Mouse (Mus musculus) hindbrain, embryonic 14.5 days (tissue): ENCODE data around the gene Ikzf3. TPM values are rescaled to one million over a fixed set of nuclear protein-coding genes. Genes with fewer than 3 reads are reported as not detected.
A peak's percentile ranks its signal among the peaks of the same experiment; 100 is the strongest.

Source experiments
- ATAC-seq: fragments of 200-750 bp; cut with Nextera tagmentation; 2 replicates; pipeline ENCODE4 v1.8.0; 2017; ENCODE audit warnings: moderate number of reproducible peaks, mild to moderate bottlenecking, moderate TSS enrichment, moderate library complexity; ENCODE audit not compliant: low FRiP score
- DNase-seq: peaks from one replicate; pipeline ENCODE4 v3.0.0-alpha.2; 2015; ENCODE audit warnings: low spot score
- H3K27ac ChIP-seq: fragments of 300-500 bp; sonication (generic); 2 replicates; pipeline ENCODE4 v1.5.1; 2014; ENCODE audit warnings: mild to moderate bottlenecking, moderate library complexity
- H3K27me3 ChIP-seq: fragments of 300-500 bp; sonication (generic); 2 replicates; pipeline ENCODE4 v1.6.1; 2014; ENCODE audit warnings: mild to moderate bottlenecking, low read length, mixed read lengths; ENCODE audit not compliant: control insufficient read depth, insufficient read depth
- H3K36me3 ChIP-seq: fragments of 300-500 bp; sonication (generic); replicated peaks from 2 replicates; pipeline ENCODE4 v1.6.1; 2014; ENCODE audit not compliant: control insufficient read depth, insufficient read depth
- H3K4me1 ChIP-seq: fragments of 300-500 bp; sonication (generic); replicated peaks from 2 replicates; pipeline ENCODE4 v1.6.1; 2014; ENCODE audit warnings: antibody characterized with exemption, low read length, mixed read lengths; ENCODE audit not compliant: control insufficient read depth, insufficient read depth
- H3K4me2 ChIP-seq: fragments of 300-500 bp; sonication (generic); replicated peaks from 2 replicates; pipeline ENCODE4 v1.6.1; 2014; ENCODE audit warnings: mild to moderate bottlenecking, moderate library complexity
- H3K4me3 ChIP-seq: fragments of 300-500 bp; sonication (generic); replicated peaks from 2 replicates; pipeline ENCODE4 v1.5.1; 2014; ENCODE audit warnings: mild to moderate bottlenecking, low read length
- H3K9ac ChIP-seq: fragments of 300-500 bp; sonication (generic); 2 replicates; pipeline ENCODE4 v1.6.1; 2014
- H3K9me3 ChIP-seq: fragments of 300-500 bp; sonication (generic); 2 replicates; pipeline ENCODE4 v1.6.1; 2016; ENCODE audit warnings: low read length; ENCODE audit not compliant: control insufficient read depth
- WGBS: fragments of 180-500 bp; shearing (Covaris S2); extraction: QIAGEN DNeasy Blood & Tissue Kit; methylation state at CpG from one replicate; pipeline ENCODE4 v1.1.7; 2014; 5-methylcytosine and 5-hydroxymethylcytosine counted together
- polyA plus RNA-seq: library from polyadenylated mRNA; unstranded; fragments of >200 nt; fragmentation: Nextera tagmentation; extraction: Ambion mirVana; gene quantifications from 2 replicates; pipeline ENCODE4 v1.2.1, GENCODE M21; 2014

Ikzf3 gene
- polyA plus RNA-seq = 0.24 and 0.33 TPM in 2 replicates

DNA sequence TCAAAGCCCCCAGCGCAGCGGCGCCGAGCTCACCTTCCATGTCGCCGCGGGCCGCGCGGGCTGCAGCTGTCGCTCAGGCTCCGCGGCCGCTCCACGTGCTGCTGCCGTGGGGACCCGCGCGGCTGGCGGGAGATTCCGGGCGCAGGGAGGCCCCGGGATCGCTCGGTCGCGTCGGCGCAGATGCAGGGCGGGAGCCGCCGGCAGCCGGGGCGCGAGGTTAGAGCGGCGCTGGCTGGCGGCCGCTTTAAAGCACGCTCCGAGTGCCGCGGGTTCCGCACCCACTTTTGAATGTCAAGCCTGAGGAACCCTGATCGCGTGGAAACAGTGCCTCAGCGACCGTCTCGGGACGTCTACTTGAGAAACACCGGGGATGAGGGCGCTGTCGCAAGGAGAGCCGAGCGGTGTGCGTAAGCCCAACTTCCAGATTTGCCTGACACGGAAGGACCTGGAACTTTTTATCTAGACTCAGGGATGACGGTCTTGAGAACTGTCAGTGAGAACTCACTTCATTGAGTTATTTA is at the start of gene Ikzf3:
Gene Ikzf3 (minus strand): TSS at position 321 of the 521 bp plus-strand sequence.
- peaks cover 4% of the 10 kb centered on the region for H3K4me1 ChIP-seq
- peak within 1 kb of the TSS; percentile 47 for H3K9ac ChIP-seq
- peak within 1 kb of the TSS; percentile 39 for H3K4me3 ChIP-seq
- no peaks in the 10 kb centered on the region for H3K36me3 ChIP-seq
- DNase-seq (peak; percentile 36), ATAC-seq (no peak)
- no peaks in the 10 kb centered on the region for H3K9me3 ChIP-seq
- WGBS = 1% methylated on average over 51 of the region's 58 CpGs
- H3K27ac ChIP-seq = no peak within 1 kb of the TSS
- peaks cover 93% of the 10 kb centered on the region for H3K27me3 ChIP-seq
- peak within 1 kb of the TSS; percentile 81 for H3K4me2 ChIP-seq

DNA sequence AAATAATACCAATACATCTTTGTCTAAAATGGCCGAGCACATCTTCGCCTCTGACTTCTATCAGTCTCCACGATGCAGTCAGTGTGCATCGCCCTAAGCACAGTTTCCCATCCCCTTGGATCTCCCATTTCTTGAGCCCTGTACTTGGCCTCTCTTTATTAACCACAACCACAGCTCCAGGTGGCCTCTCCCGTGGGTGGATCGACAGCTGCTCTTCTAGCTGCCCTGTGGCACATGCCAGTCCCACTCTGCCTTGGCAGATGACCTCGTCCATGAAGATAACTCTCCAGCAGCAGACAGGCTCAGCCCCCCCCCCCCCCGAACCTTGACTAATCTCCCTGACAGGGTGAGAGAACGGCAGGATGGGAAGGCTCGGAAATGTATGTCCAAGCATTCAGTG is 49.6 kb upstream of the Ikzf3 start:
- no peak overlapping the region for H3K4me2 ChIP-seq
- WGBS = 79% methylated on average over 10 of the region's 10 CpGs
- no peak overlapping the region for H3K27ac ChIP-seq
- no peak overlapping the region for H3K9ac ChIP-seq
- no peaks in the 10 kb centered on the region for H3K4me1 ChIP-seq
- H3K27me3 ChIP-seq = peaks cover 10% of the 10 kb centered on the region; the same call in 1 of the 2 replicates
- ATAC-seq = no peak
- H3K36me3 ChIP-seq = no peaks in the 10 kb centered on the region
- no peak overlapping the region for H3K4me3 ChIP-seq
- H3K9me3 ChIP-seq = no peaks in the 10 kb centered on the region
- no peak for DNase-seq

DNA sequence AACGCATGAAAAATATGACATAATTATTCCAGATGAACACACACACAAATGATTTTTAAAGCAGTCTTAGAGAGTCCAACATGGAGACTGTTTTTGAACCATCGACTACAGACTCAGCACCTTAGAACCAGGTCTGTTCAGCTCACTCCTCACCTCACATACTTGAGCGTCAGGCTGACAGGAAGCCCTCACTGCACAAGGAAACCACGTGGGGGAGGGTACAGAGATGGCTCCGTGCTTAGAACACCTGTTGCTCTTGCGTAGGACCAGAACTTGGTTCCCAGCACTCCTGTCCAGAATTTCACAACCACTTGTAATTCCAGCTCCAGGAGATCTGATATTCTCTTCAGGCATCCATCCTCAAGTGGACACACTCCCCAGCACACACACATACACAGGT is 49.2 kb upstream of the Ikzf3 start:
- DNase-seq = no peak
- Histone ChIP-seq H3K27ac (no peak overlapping the region), H3K36me3 (no peaks in the 10 kb centered on the region), H3K4me3 (no peak overlapping the region), H3K27me3 (peaks cover 10% of the 10 kb centered on the region; the same call in 1 of the 2 replicates), H3K4me2 (no peak overlapping the region), H3K9me3 (no peaks in the 10 kb centered on the region), H3K4me1 (no peaks in the 10 kb centered on the region), H3K9ac (no peak overlapping the region)
- no peak for ATAC-seq
- 75% methylated on average over 6 of the region's 6 CpGs for WGBS

- no peak for DNase-seq
Measured at GRCm38 (mm10) chr11:98590548-98591445, 45.0 kb upstream of the Ikzf3 start.

GRCm38 (mm10) chr11:98589306-98589705 is 43.5 kb upstream of the Ikzf3 start:
- Histone ChIP-seq H3K4me2 (no peak overlapping the region), H3K9ac (no peak overlapping the region), H3K9me3 (no peaks in the 10 kb centered on the region), H3K4me1 (peaks cover 26% of the 10 kb centered on the region), H3K27ac (no peak overlapping the region), H3K27me3 (0 out of 2 replicates have a peak, but pooled peaks cover 3% of the 10 kb centered on the region), H3K36me3 (no peaks in the 10 kb centered on the region), H3K4me3 (no peak overlapping the region)
- DNase-seq (no peak), ATAC-seq (no peak)
- WGBS = 87% methylated on average over 8 of the region's 8 CpGs

More at GRCm38 (mm10) chr11:98590548-98591445, 45.0 kb upstream of the Ikzf3 start:
- no peaks in the 10 kb centered on the region for H3K9me3 ChIP-seq
- peaks cover 17% of the 10 kb centered on the region for H3K4me1 ChIP-seq
- no peak overlapping the region for H3K27ac ChIP-seq
- H3K27me3 ChIP-seq = 0 out of 2 replicates have a peak, but pooled peaks cover 3% of the 10 kb centered on the region
- no peak overlapping the region for H3K4me3 ChIP-seq
- ATAC-seq = no peak
- no peaks in the 10 kb centered on the region for H3K36me3 ChIP-seq
- no peak overlapping the region for H3K9ac ChIP-seq
- no peak overlapping the region for H3K4me2 ChIP-seq
- 64% methylated on average over 19 of the region's 19 CpGs for WGBS

- WGBS = 59% methylated on average over 6 of the region's 6 CpGs
- peak overlapping the region; percentile 87; the same call in 1 of the 2 replicates for H3K4me2 ChIP-seq
- no peaks in the 10 kb centered on the region for H3K36me3 ChIP-seq
- DNase-seq (no peak), ATAC-seq (no peak)
- no peak overlapping the region for H3K27ac ChIP-seq
- H3K9ac ChIP-seq = no peak overlapping the region
- H3K27me3 ChIP-seq = 0 out of 2 replicates have a peak, but pooled peaks cover 3% of the 10 kb centered on the region
- H3K4me3 ChIP-seq = peak overlapping the region; percentile 23; the same call in 1 of the 2 replicates
- H3K9me3 ChIP-seq = no peaks in the 10 kb centered on the region
- peaks cover 26% of the 10 kb centered on the region for H3K4me1 ChIP-seq
Measured at GRCm38 (mm10) chr11:98588833-98589281, 43.0 kb upstream of the Ikzf3 start.

GRCm38 (mm10) chr11:98587684-98588546 is 42.1 kb upstream of the Ikzf3 start:
- peak overlapping the region; percentile 87 for H3K4me2 ChIP-seq
- peak overlapping the region; percentile 60 for H3K4me3 ChIP-seq
- WGBS = 9% methylated on average over 20 of the region's 20 CpGs
- no peaks in the 10 kb centered on the region for H3K27me3 ChIP-seq
- DNase-seq = peak; percentile 63
- H3K36me3 ChIP-seq = peaks cover 7% of the 10 kb centered on the region
- H3K4me1 ChIP-seq = peaks cover 26% of the 10 kb centered on the region
- H3K27ac ChIP-seq = peak overlapping the region; percentile 80
- peak overlapping the region; percentile 73 for H3K9ac ChIP-seq
- ATAC-seq = peak; percentile 61
- no peaks in the 10 kb centered on the region for H3K9me3 ChIP-seq

DNA sequence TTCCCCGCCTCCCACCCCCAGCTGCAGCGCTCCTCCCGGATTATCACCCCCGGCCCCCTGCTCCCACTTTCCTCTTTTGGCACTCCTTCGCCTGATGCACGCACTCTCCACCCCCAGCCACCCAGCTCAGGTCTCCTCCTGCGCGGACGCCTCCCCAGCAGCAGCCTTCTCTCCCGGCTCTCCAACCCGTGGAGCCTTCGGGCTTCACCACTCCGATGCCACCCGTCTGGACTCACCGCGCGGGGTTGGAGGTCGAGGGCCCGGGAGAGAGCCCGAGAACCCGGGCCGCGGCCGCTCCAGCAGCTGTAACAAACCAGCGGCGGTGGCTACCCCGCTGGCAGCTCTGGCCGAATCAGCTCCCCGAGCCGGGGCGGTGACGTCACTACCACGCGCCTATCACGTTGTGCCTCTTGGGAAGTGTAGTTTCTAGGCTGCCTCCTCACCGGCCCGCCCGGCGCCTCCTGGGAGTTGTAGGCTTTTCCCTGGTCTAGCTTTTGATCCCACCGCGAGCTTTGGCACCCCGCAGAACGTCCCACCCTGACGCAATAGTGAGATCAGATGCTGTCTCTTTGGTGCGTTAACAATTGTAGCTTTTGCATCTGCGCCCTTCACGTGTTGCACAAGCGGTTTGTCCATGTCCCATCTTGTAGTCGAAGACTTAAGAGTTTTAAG is 41.2 kb upstream of the Ikzf3 start, which contains the start of gene Ormdl3:
Gene Ormdl3 (minus strand): TSS at position 477 of the 672 bp plus-strand sequence.
- peak; percentile 99 for DNase-seq
- WGBS = under 1% methylated on average over 49 of the region's 49 CpGs
- peaks cover 16% of the 10 kb centered on the region for H3K36me3 ChIP-seq
- ATAC-seq = peak; percentile 92
- H3K4me3 ChIP-seq = peak within 1 kb of the TSS; percentile 60
- H3K27me3 ChIP-seq = no peaks in the 10 kb centered on the region
- H3K4me2 ChIP-seq = peak within 1 kb of the TSS; percentile 87
- peaks cover 26% of the 10 kb centered on the region for H3K4me1 ChIP-seq
- H3K9me3 ChIP-seq = no peaks in the 10 kb centered on the region
- peak within 1 kb of the TSS; percentile 80 for H3K27ac ChIP-seq
- H3K9ac ChIP-seq = peak within 1 kb of the TSS; percentile 73
